Mouse (Mus musculus) B cell, adult 67 days (primary cell): Measurements from ENCODE around the gene P4ha2. TPM values are rescaled to one million over a fixed set of nuclear protein-coding genes. Genes with fewer than 3 reads are reported as not detected.

Source experiments
- total RNA-seq, 2 experiments: library from RNA; stranded (reverse); gene quantifications; 4 replicates each; pipeline ENCODE4 v1.2.4; 2023

Gene P4ha2
- total RNA-seq = not detected

DNA sequence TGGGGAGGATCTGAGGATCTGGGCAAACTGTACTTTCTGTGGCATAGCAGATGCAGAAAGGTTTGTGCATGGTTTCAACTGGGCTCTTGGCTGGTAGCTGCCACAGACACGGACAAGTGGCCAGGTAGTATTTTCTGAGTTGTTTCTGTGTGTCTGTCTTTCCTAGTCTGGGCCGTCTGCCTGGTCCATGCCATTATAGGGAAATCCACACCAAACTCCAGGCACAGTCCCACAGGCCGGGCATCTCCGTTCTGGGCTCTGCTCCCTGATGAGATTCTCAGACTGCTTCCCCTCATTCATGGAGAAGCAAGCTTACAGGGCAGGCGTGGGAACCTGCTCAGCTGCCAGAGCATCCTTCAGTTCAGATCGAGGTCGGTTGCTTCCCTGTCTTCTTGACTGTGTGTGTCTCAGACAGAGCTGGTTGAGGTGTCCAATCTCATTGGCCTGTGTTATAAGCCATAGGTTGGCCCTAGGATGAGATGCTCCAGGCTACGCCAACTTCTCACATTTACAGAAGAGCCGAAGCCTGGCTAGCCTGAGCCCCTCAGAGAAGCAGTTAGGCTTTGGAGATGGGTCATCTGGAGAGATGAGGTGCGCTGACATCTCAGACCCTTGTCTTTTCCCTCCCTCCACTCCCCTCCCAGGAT lies at the start of gene P4ha2:
TSS of gene P4ha2 (plus strand) at position 51 of the 647 bp plus-strand sequence.

DNA sequence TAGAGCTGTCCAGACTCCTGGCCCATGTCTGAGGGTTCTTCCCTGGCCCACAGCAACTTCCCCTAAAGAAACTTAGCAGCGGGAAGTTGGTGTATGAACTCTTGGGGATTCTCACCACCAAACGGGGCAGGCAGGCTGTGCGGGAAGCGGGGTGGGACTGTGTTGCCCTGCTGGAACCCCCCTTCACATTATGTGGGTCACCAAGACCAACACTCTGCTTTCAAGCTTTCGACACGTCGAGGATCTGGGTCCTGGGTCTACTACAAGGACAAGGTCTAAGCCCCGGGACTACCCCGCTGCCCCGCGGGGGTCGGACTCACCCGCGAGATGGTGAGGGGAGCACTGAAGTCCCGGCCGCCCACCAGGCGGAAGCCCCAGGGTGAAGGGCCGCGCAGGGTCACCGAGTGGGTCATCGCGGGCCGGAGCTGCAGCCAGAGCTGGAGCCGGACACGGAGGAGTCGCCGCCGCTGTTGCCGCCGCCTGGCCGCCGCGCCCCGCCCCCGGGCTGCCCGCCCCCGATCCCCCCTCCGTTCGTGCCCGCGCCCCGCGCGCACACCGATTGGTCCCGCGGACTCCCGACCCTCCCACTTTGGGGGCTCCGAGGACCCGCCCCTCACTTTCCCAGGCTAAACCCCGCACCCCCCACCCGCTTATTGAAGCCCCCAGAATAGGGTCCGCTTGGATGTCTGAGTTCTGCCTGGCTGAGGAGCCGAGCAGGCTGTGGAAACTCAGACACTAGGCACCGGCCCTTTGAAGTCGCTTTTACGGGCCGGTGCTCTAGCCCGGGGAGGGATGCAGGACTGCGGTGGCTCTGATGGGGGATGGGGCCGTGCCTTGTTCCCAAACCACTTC lies 31.1 kb upstream of the P4ha2 start, which contains the start of gene Pdlim4:
TSS of gene Pdlim4 (minus strand) at position 495 of the 852 bp plus-strand sequence.

Other genes starting within 250 kb of the P4ha2 start
- gene Gm12216, start 240.8 kb upstream of the P4ha2 start, total RNA-seq = 1 to 10 TPM; 4.2 to 8.9 TPM
- gene Slc22a5, start 208.4 kb upstream of the P4ha2 start, total RNA-seq = 10 to 100 TPM; 13.1 to 14.4 TPM
- 1 to 10 TPM; 1.0 to 1.2 TPM for gene Slc22a21, start 119.8 kb upstream of the P4ha2 start, total RNA-seq
- gene Slc22a4, start 72.0 kb upstream of the P4ha2 start, total RNA-seq = not detected
- not detected for gene Pdlim4, start 31.1 kb upstream of the P4ha2 start, total RNA-seq
- not detected for gene Csf2, start 149.6 kb downstream of the P4ha2 start, total RNA-seq
- not detected for gene Il3, start 167.2 kb downstream of the P4ha2 start, total RNA-seq
- gene Acsl6, start 203.7 kb downstream of the P4ha2 start, total RNA-seq = not detected